Mouse (Mus musculus) intestine, postnatal 0 days (tissue): ENCODE measurements around the gene Opa3. TPM values are rescaled to one million over a fixed set of nuclear protein-coding genes. Genes with fewer than 3 reads are reported as not detected.

Experiments used
- ATAC-seq: fragments of 200-750 bp; cut with Nextera tagmentation; 2 replicates; pipeline ENCODE4 v1.8.0; 2017; ENCODE audit warnings: mild to moderate bottlenecking, moderate TSS enrichment, moderate library complexity
- H3K27ac ChIP-seq: fragments of 300-500 bp; sonication (generic); 2 replicates; pipeline ENCODE4 v1.5.1; 2014; ENCODE audit warnings: mild to moderate bottlenecking, low read depth, low read length, moderate library complexity
- H3K27me3 ChIP-seq: fragments of 300-500 bp; sonication (generic); replicated peaks from 2 replicates; pipeline ENCODE4 v1.6.1; 2014; ENCODE audit warnings: low read length, mixed read lengths; ENCODE audit not compliant: control insufficient read depth, insufficient read depth
- H3K36me3 ChIP-seq: fragments of 300-500 bp; sonication (generic); 2 replicates; pipeline ENCODE4 v1.6.1; 2014; ENCODE audit warnings: mild to moderate bottlenecking, moderate library complexity; ENCODE audit not compliant: control insufficient read depth, insufficient read depth
- H3K4me1 ChIP-seq: fragments of 300-500 bp; sonication (generic); replicated peaks from 2 replicates; pipeline ENCODE4 v1.6.1; 2014; ENCODE audit warnings: antibody characterized with exemption, low read length, mixed read lengths; ENCODE audit not compliant: control insufficient read depth, insufficient read depth
- H3K4me2 ChIP-seq: fragments of 300-500 bp; sonication (generic); replicated peaks from 2 replicates; pipeline ENCODE4 v1.6.1; 2014; ENCODE audit warnings: low read depth, mild to moderate bottlenecking, moderate library complexity
- H3K4me3 ChIP-seq: fragments of 300-500 bp; sonication (generic); 2 replicates; pipeline ENCODE4 v1.5.1; 2014; ENCODE audit warnings: low read depth, low read length
- H3K9ac ChIP-seq: fragments of 300-500 bp; sonication (generic); 2 replicates; pipeline ENCODE4 v1.6.1; 2014; ENCODE audit warnings: mild to moderate bottlenecking, low read depth, low read length
- H3K9me3 ChIP-seq: fragments of 300-500 bp; sonication (generic); 2 replicates; pipeline ENCODE4 v1.6.1; 2016; ENCODE audit warnings: mixed run types; ENCODE audit not compliant: control insufficient read depth
- CTCF ChIP-seq: sonication (generic); IDR thresholded peaks from 2 replicates; pipeline ENCODE4 v1.5.1; 2016; ENCODE audit warnings: low read depth, mild to moderate bottlenecking, control low read depth, antibody characterized with exemption, moderate library complexity
- whole genome bisulfite sequencing: fragments of 180-500 bp; shearing (Covaris S2); extraction: QIAGEN DNeasy Blood & Tissue Kit; methylation state at CpG from one replicate; pipeline ENCODE4 v1.1.7; 2014; 5-methylcytosine and 5-hydroxymethylcytosine counted together
- polyA plus RNA-seq: library from polyadenylated mRNA; unstranded; fragments of >200 nt; fragmentation: Nextera tagmentation; extraction: Ambion mirVana; gene quantifications from 2 replicates; pipeline ENCODE4 v1.2.1, GENCODE M21; 2015

Gene Opa3
- polyA plus RNA-seq, 1 experiment from 2014 or later, result 27.5 TPM

GRCm38 (mm10) chr7:19282791-19283405 lies 54.8 kb downstream of the Opa3 start:
- Histone ChIP-seq H3K27ac (no peak overlapping the region), H3K9ac (peak overlapping the region; percentile 35; the same call in 1 of the 2 replicates), H3K36me3 (no peaks in the 10 kb centered on the region), H3K4me2 (peak overlapping the region; percentile 88), H3K27me3 (peaks cover 38% of the 10 kb centered on the region), H3K4me1 (no peaks in the 10 kb centered on the region; the same call in 1 of the 2 replicates), H3K9me3 (no peaks in the 10 kb centered on the region), H3K4me3 (peak overlapping the region; percentile 56)
- no peak for TF ChIP-seq CTCF
- ATAC-seq, result peak; percentile 48
- under 1% methylated on average over 32 of the region's 35 CpGs for WGBS

GRCm38 (mm10) chr7:19283406-19283804 lies 55.3 kb downstream of the Opa3 start:
- no peak for ATAC-seq
- WGBS, result 33% methylated on average over 14 of the region's 14 CpGs
- 0 out of 2 replicates have a peak overlapping the region, but pooled peaks have one; percentile 56 for H3K4me3 ChIP-seq

GRCm38 (mm10) chr7:19284763-19285162 lies 56.6 kb downstream of the Opa3 start:
- H3K4me1 ChIP-seq, result no peaks in the 10 kb centered on the region; the same call in 1 of the 2 replicates
- TF ChIP-seq CTCF, result peak; percentile 81
- H3K4me3 ChIP-seq, result no peak overlapping the region
- 33% methylated on average over 4 of the region's 4 CpGs for WGBS
- no peak overlapping the region for H3K27ac ChIP-seq
- H3K36me3 ChIP-seq, result no peaks in the 10 kb centered on the region
- no peak overlapping the region for H3K9ac ChIP-seq
- ATAC-seq, result no peak
- H3K27me3 ChIP-seq, result peaks cover 19% of the 10 kb centered on the region
- no peaks in the 10 kb centered on the region for H3K9me3 ChIP-seq
- H3K4me2 ChIP-seq, result no peak overlapping the region

More at GRCm38 (mm10) chr7:19283406-19283804, 55.3 kb downstream of the Opa3 start:
- Histone ChIP-seq H3K36me3 (no peaks in the 10 kb centered on the region), H3K27me3 (peaks cover 33% of the 10 kb centered on the region), H3K27ac (no peak overlapping the region), H3K4me1 (no peaks in the 10 kb centered on the region; the same call in 1 of the 2 replicates), H3K4me2 (peak overlapping the region; percentile 88; the same call in 1 of the 2 replicates), H3K9ac (no peak overlapping the region), H3K9me3 (no peaks in the 10 kb centered on the region)
- no peak for TF ChIP-seq CTCF

GRCm38 (mm10) chr7:19290969-19291596 lies 62.9 kb downstream of the Opa3 start:
- no peaks in the 10 kb centered on the region; the same call in 1 of the 2 replicates for H3K4me1 ChIP-seq
- no peak overlapping the region for H3K27ac ChIP-seq
- H3K4me2 ChIP-seq, result peak overlapping the region; percentile 66
- ATAC-seq, result no peak
- H3K9ac ChIP-seq, result 0 out of 2 replicates have a peak overlapping the region, but pooled peaks have one; percentile 11
- TF ChIP-seq CTCF, result no peak
- H3K27me3 ChIP-seq, result no peaks in the 10 kb centered on the region
- H3K4me3 ChIP-seq, result peak overlapping the region; percentile 42
- H3K9me3 ChIP-seq, result no peaks in the 10 kb centered on the region
- no peaks in the 10 kb centered on the region for H3K36me3 ChIP-seq
- WGBS, result 2% methylated on average over 19 of the region's 20 CpGs

- no peaks in the 10 kb centered on the region for H3K36me3 ChIP-seq
- TF ChIP-seq CTCF, result peak; percentile 92
- H3K9ac ChIP-seq, result peak overlapping the region; percentile 27
- no peak overlapping the region for H3K27ac ChIP-seq
- peak; percentile 67 for ATAC-seq
- WGBS, result 19% methylated on average over 21 of the region's 22 CpGs
- H3K4me1 ChIP-seq, result no peaks in the 10 kb centered on the region; the same call in 1 of the 2 replicates
- H3K27me3 ChIP-seq, result no peaks in the 10 kb centered on the region
- H3K4me3 ChIP-seq, result peak overlapping the region; percentile 29
- peak overlapping the region; percentile 66 for H3K4me2 ChIP-seq
- no peaks in the 10 kb centered on the region for H3K9me3 ChIP-seq
Observed at GRCm38 (mm10) chr7:19295503-19296185, 67.5 kb downstream of the Opa3 start.

- Histone ChIP-seq H3K9me3 (no peaks in the 10 kb centered on the region), H3K9ac (no peak overlapping the region), H3K4me2 (no peak overlapping the region), H3K36me3 (no peaks in the 10 kb centered on the region), H3K27me3 (peaks cover 7% of the 10 kb centered on the region; the same call in 1 of the 2 replicates), H3K27ac (no peak overlapping the region), H3K4me1 (peaks cover 4% of the 10 kb centered on the region), H3K4me3 (no peak overlapping the region)
- ATAC-seq, result no peak
- peak; percentile 32; the same call in 1 of the 2 replicates for TF ChIP-seq CTCF
- WGBS, result 85% methylated on average over 6 of the region's 6 CpGs
Observed at GRCm38 (mm10) chr7:19297034-19297433, 68.9 kb downstream of the Opa3 start.
